Mouse (Mus musculus) spleen, postnatal 4 days (tissue): Measurements from ENCODE around the gene Ttc8.

Source experiments
- DNase-seq, 2 experiments: peaks; one replicate each; pipeline ENCODE4 v3.0.0; 2022; ENCODE audit warnings: low spot score in 2 of 2

The Ttc8 gene

GRCm38 (mm10) chr12:98973461-98973860 lies 53.1 kb downstream of the Ttc8 start:
- DNase-seq, result no peak

DNA sequence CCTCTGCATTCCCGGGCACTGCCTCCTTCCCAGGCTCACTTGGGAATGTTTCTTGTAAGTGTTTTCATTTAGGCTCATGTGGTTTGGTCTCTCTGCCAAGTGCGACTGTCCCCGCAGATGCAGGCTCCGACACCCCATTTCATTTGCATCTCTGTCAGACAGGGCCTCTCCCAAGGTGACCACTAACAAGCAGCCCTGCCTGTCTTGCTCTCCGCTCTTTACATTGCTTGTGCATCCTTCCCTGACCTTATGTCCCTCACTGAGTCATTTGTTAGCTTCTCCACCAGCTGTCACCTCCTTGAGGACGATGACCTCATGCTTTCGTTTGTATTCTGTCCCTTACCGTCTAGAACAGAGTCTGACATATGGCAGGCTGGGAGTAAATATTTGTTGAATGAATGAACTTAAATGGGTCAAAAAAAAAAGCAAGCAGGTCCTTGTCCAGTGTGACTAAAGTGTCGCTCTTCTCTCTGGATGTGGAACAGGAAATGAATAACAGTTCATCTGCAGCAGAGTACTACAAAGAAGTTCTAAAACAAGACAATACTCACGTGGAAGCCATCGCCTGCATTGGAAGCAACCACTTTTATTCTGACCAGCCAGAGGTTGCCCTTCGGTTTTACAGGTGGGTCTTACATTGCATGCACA lies 53.9 kb downstream of the Ttc8 start:
- DNase-seq, result no peak

GRCm38 (mm10) chr12:98981081-98981480 lies 60.7 kb downstream of the Ttc8 start:
- DNase-seq, result no peak

- DNase-seq, result no peak
These were observed 64.4 kb downstream of the Ttc8 start for GRCm38 (mm10) chr12:98984785-98985184.

DNA sequence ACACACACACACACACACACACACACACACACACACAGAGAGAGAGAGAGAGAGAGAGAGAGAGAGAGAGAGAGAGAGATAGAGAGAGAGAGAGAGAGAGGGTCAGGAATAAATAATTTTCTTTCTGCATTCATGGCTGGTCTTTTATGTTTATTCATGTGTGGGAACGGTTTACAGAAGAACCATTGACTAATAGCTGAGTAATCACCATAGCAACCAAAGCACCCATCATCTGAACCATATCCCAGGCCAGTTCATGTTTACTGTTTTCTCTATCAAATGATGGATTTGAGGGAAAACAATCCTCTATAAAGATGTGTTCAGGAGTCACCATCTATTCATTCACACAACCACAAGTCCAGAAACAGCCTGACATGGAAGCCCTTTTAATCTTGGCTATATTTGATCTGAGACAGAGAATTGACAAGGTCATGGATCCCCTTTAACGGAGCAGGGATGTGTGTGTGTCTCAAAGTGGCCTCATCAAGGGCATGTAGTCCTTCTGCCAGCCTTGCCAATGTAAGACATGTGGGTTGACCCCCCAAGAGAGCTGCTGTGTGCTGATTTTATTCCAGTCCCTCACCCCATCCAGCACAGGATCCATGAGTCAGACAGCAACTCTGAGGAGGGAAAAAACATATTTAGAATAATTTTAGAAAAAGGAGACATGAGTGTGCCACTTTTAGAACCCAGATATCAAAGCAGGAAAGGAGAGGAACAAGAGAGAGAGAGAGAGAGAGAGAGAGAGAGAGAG lies 70.9 kb downstream of the Ttc8 start:
- no peak for DNase-seq

DNA sequence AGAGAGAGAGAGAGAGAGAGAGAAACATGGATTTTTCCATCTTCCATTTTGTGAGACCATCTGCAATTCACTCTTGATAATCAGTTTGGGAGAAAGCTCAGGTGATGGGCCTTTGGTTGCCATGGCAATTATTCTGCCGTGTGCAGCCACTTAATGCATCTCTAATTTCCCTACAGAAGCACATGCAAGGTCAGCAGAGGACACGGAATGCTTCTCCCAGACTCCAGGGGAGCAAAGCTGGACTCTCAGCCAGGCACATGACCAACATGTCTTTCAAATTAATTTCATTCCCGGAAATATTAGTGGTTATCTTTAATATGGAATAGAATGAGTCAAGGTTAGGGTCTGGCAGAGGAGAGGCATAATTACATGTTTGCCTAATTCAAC lies 71.4 kb downstream of the Ttc8 start:
- no peak for DNase-seq

DNA sequence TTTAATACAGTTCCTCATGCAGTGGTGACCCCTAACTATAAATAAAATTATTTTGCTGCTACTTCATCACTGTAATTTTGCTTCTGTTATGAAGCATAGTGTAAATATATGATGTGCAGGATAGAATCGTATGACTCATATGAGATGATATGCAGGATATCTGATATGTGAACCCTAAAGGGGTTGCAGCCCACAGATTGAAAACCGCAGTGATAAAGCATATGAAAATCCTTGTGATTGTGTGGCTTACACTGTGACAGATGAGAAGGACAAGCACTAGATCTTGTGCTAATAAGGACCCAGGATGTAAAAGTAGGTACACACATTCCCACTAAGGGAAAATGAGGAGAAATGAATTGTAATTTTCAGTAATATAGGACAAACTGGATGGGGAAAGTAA lies 73.4 kb downstream of the Ttc8 start:
- DNase-seq, result no peak

GRCm38 (mm10) chr12:98994366-98994765 lies 74.0 kb downstream of the Ttc8 start:
- no peak for DNase-seq

- no peak for DNase-seq
These were observed 75.5 kb downstream of the Ttc8 start for GRCm38 (mm10) chr12:98995881-98996280.

GRCm38 (mm10) chr12:98996581-98996988 lies 76.2 kb downstream of the Ttc8 start:
- no peak for DNase-seq

- DNase-seq, result no peak
These were observed 76.7 kb downstream of the Ttc8 start for GRCm38 (mm10) chr12:98997046-98997445.

GRCm38 (mm10) chr12:98998662-98999428 lies 78.5 kb downstream of the Ttc8 start:
- no peak for DNase-seq

DNA sequence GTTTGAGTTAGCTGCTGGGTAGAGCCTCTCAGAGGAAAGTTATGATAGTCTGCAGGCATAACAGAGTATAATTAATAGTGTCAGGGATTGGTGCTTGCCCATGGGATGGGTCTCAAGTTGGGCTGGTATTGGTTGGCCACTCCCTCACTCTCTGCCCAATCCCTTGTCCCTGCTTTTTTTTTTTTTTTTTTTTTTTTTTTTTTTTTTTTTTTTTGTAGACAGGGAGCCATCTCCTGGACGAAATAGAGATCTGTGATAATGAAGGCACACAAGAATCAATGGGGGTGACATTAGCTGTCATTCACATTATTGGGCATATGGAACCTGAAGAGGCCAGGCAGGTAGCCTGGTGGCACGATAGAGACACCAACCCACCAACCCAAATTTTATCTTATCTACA lies 79.9 kb downstream of the Ttc8 start:
- DNase-seq, result no peak

DNA sequence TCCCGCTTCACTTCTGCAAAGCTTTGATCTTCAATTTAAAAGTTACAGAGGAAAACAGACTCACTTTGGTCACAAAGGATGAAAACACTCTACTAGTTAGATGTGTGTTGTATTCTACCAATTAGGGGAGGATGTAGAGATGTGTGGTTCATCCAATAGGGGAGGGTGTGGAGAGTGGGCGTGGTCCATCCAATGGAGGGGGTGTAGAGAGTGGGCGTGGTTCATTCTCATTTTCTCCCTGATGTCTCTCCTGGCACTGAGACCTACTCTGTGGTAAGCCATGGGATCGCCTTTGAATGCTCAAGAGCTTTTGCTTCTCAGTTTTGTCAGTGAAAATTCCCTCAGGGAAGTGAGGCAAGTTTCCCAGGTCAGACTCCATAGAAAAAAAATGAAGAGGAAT lies 82.7 kb downstream of the Ttc8 start:
- DNase-seq, result no peak

DNA sequence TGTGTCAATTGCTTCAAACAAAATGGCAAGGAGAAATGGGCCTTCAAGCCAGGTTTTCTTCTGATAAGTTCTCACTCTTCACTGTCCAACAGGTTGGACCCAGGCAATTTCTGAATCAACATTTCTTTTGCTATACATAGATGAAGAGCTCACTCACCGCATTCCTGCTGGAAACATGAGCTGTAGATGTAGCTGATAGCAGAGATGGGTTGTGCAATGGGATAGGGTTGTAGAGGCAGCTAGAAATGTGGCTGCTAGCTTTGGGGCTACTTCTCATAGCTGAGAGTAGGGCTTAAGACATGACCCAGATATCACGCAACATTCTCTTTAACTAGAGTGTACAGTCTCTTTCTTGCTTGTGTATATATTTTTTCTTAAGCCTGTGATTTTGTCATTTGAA lies 84.4 kb downstream of the Ttc8 start:
- DNase-seq, result no peak

GRCm38 (mm10) chr12:99008786-99009185 lies 88.4 kb downstream of the Ttc8 start:
- DNase-seq, result no peak

DNA sequence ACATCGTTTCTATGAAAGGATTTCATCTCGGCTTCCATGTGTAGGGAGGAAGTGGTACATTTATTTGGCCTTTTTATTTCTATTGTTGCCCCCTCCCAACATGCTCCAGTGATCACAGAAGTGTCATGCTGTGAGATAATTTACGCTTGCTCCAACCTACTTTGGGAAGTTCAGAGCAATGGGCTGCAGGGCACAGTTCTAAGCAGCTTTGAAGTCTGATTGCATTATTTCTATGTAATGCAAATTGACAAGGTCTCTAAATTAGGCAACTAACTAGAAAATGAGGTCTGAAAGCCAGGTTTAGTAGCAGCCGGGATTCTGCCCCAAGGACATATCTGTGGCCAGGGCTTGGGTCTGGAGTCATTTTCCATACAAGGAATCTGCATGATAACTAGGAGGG lies 89.1 kb downstream of the Ttc8 start:
- no peak for DNase-seq

DNA sequence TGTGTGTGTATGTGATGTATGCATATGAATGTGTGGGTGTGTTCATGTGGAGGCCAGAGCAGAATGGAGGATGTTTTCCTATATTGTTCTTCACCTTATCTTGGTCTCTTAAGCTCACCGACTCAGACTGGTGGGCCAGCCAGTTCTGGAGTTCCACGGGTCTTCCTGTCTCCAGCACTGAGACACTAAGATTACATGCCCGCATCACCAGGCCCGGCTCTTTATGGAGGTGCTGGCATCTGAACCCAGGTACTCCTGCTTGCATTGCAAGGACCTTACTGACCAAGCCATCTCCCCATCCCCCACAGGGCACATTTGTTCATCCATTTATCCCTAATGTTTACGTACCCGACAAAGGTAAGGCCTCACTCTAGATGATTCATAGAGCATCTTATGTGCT lies 89.7 kb downstream of the Ttc8 start:
- DNase-seq, result no peak

- no peak for DNase-seq
These were observed 90.9 kb downstream of the Ttc8 start for GRCm38 (mm10) chr12:99011161-99011861.

DNA sequence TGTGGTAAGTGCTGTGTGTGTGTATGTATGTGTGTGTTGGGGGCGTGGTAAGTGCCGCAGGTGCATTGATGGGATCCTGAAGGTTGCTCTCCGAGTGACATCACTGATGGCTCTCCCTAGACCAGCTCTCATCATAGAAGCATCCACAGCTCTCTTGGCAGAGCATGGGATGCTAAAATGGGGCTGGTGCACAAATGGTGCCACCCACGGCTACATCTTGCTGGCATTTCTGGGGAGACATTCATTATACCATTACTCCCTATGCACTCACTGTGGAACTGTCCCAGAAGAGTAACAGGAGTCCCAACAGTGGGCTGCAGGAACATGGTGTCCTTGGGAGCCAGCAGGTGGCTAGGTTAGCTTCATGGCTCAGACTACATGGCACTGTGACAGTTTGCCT lies 95.5 kb downstream of the Ttc8 start:
- DNase-seq, result no peak

DNA sequence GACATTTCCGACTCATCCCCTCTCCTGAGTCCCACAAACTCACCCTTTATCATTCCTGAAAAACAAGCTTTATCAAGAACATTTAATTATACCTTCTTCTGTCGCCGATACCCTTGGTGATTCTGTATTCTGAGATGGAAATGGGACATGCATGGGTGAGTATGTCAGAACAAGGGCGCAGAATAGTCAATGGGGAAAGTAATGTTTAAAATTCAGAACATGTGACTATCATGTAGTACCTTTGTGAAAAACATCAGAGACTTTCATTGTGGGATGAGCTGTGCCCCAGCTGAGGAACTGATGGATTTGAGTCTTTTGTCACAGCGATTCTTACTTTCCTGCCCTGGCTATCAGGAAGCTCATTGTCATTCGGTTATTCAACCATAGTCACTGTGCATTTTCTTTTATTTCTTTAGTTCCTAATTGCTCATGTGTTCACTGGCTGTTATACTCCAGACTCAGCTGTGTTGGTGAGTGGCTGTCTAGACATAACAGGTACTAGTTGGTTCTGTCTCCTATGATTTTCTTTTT lies 104.1 kb downstream of the Ttc8 start:
- DNase-seq, result no peak

GRCm38 (mm10) chr12:99026291-99026690 lies 105.9 kb downstream of the Ttc8 start:
- no peak for DNase-seq
